Mouse (Mus musculus) T-cell, adult 66 days (primary cell): ENCODE data around the gene Ifi35. TPM values are rescaled to one million over a fixed set of nuclear protein-coding genes. Genes with fewer than 3 reads are reported as not detected.

Experiments
- total RNA-seq, 2 experiments: library from RNA; stranded (reverse); gene quantifications; 3 replicates in 1 of 2; 4 replicates in 1 of 2; pipeline ENCODE4 v1.2.4; 2023

Gene Ifi35
- 10 to 100 TPM; 69.1 to 70.5 TPM for total RNA-seq

DNA sequence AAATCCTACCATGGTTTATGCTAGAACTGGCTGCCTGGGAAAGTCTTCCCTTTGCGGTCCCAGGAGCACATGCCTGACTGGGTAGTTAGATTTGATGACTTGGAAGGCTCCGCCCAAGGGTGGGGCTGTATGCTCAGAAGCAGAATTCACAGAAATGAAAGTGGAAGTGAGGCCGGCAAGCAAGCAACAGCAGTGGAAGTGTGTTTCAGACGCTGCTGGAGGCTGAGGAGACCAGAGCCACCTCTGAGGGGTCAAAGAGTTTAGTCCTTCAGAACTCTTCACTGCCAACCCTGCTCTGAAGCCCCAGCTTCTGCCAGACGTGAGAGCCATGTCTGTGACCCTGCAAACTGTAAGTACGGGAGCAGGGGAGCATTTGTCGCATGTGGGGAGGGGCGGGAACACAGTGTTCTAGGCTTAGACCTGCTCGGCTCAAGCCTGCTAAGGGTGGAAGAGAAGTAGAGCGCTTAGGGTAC is at the start of gene Ifi35:
Gene Ifi35 (plus strand): TSS at position 134 of the 473 bp plus-strand sequence.

DNA sequence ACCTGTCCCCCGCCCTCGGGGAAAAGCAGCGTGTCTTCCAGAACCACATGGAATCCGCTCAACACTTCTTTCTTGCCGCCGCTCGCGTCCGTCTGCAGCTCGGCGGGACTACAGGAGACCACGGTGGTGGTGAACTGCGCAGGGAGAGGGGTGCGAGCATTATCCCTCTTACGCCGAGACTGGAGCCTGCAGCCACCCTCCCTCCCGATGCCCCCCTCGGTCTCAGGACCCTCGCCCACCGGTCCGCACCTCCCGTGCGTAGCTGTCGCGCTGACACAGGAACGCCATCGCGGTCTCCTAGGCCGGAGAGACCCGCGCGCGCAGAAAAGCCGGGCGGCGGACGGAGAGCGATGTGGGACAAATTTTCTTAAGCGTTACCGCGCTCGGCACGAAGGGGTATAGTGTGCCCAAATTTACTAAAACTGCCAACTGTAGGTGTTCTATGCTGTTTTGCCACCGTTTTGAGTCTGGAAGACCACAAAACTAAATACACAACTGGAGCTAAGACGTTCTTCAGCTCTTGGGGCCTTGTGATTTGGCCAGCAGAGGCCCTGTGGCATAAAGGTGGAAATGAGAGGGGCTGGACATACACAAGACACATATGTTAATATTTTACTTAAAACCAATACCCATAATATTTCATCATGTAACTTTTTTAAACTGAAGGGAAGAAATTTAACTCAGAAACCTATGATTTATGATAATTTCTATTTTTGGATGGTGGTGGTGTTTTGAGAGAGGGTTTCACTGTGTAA is 30.9 kb upstream of the Ifi35 start, which contains the start of gene Aarsd1:
Gene Aarsd1 (minus strand): TSS at position 515 of the 755 bp plus-strand sequence.

DNA sequence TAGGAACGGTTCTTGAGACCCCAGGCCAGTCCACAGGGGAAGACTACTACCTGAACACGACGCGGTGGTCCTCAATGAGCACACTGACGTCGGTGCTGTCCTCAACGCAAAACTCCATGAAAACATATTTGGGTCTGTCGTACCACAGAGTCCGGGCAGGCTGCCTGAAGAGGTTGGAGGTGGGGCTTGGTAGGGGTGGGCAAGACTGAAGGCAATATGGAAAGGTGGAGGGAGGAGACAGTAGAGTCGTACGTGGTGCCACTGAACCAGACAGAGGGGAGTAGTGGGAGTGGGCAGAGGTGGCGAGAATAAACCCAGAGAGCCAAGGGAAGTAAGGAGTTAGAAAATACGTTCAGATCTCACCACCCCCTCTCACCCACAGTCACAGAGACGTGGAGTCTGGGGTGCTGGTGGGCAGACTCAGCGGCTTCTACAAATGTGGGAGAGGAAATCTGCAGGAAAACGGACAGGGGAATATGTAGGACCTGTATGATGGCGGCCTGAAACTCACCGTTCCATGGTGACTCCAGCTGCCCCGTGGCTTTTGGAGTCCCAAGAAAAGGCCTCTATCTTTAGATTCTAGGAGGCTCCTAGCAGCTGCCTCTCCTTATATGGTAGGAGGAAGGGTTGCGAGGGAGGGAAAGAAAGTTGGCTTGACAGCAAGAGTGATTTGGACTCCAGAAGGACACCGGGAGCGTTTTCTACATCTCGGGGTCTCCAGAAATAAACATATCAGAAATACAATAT is 23.9 kb upstream of the Ifi35 start, which contains the start of gene Gm27029:
Gene Gm27029 (minus strand): TSS at position 692 of the 747 bp plus-strand sequence.

DNA sequence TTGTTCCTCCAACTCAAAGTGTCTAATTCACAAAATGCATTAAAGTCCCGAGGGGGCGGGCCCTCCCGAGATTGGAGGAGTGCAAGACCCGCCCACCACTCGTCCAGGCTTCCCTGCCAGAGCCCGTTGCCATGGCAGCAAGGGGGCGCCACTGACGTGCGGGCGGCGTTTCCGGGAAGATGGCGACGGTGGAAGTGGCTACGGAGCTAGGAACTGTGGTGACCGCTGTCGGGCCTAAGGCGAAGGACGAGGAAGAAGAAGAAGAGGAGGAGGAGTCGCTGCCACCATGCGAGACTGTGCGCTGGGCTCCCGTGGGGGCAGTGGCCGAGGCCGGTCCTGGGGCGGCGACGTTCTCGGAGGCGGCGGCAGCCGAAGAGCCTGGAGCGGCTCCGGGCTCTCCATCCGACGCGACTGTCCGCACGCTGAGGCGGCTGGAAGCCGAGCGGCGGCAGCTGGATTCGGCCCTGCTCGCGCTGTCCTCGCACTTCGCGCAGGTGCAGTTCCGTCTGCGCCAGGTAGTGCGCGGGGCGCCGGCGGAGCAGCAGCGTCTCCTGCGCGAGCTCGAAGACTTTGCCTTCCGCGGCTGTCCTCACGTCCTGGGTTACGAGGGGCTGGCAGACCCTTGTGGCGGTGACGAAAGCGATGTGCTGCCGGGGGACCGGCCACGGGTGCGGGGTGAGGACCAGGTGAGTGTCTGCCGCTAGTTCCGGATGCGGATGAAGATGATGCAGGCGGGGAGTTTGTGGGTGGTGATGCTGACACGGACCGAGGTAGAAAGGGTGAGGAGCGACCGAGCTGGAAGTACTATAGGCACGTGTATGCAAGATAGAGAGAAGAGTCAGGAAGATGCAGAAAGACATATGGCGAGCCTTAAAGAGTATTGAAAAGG is 23.0 kb upstream of the Ifi35 start, which contains the start of the genes Rundc1 and Ptges3l:
Gene Rundc1 (plus strand): TSS at position 161 of the 889 bp plus-strand sequence.
Gene Ptges3l (minus strand): TSS at position 409 of the 889 bp plus-strand sequence.

DNA sequence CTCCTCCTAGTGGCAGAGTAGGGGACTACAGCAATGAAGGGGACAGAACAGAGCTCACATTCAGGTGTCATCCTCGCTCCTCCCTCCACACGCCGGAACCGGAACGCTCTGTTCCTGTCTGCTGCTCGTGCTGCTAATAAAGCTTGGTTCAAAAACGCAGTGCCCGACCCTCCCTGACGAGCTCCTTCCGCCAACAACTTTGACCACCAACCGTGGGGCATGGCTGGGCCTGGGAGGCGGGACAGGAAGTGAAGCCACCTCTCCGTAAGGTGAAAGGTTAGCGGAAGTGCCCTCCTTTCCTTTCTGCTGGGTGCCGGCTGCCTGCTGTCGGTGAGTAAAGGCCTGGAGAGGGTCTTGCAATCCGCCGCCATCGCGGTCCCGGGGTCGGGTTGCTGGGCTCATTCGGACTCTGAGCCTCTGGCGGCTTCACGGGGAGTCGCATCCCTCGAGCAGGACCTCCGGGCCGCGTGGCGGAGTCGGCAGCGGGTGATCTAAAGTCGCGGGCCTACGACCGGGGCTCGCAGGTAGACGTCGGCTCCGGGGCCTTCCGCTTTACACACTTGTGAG is 6.0 kb upstream of the Ifi35 start, which contains the start of gene Rpl27:
Gene Rpl27 (plus strand): TSS at position 172 of the 567 bp plus-strand sequence.

DNA sequence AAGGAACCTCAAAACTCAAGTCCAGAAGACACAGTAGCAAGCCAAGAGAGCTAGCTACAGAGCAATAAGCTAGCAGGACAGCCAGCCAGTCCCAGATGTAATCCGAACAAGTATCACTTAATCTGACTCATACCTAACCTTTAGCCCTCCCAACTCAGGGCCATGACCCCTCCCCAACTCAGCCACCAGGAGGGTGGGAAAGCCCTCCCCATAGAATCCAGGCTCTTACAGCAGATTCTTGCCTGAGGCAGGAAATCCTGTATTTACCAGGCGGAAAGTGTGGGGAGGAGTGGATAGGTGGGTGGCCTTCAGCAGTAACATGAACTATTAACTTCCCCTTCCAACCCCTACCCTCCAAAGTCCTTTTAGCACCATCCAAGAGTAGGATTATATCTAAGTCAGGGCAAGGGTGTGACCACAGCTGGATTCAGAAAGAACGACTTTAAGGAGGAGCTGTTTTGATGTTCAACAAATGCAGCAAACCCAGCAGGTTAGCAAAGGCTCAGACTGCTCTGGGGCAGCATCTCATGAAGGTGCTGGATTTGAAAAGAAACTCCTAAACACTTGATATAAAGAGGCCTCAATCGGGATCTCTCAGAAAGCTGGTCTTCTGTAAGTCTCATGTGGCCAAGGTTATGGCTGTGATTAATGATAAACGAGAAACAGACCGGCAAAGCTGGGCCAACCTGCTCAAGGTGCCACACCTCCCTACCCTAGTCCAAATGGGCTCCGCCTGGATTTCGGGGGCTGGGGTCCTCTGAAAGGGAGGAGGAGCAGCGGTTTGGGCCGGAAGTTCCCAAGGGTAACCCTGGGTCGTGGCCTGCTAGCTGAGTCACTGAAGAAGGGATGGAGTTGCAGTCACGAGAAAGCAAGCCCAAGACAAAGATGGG is 16.2 kb downstream of the Ifi35 start, which contains the start of gene Rnd2:
Gene Rnd2 (plus strand): TSS at position 789 of the 890 bp plus-strand sequence.

DNA sequence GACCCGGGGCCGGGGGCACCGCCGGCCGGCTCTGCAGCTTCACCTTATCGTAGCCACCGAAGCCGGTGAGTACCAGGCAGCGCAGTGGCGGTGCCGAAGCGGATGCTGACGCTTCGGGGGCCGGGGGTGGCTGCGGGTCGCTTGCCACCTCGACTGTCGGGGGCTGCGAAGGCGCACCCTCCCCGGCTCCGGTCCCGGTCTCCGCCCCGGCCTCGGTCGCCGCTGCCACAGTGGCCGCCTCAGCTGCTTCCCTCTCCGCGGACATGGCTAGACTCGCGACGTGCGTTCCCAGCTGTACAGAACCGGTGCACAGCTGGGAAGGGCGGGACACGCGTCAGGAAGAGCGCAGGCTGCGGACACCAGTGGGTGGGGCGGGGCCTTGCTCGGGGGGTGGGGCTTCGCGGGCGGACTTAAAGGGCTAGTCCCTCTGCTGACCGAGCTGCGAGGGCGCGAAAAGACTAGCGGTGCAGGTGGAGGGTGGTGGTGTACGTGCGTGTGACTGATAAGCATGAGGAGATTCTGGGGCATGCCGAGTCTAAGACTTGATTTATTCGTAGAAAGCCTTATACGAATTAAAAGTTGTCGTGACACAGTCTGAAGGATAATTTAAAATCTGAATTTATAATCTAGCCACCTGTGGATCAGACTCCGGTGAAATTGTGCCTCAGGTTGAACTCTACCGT is 17.8 kb downstream of the Ifi35 start, which contains the start of gene Vat1:
Gene Vat1 (minus strand): TSS at position 362 of the 683 bp plus-strand sequence.

Other genes with a start within 250 kb of the Ifi35 start
- 10 to 100 TPM; 89.4 to 98.1 TPM for gene Ezh1, start 221.9 kb upstream of the Ifi35 start, total RNA-seq
- not detected for gene Ramp2, start 202.4 kb upstream of the Ifi35 start, total RNA-seq
- gene Vps25, start 194.7 kb upstream of the Ifi35 start, total RNA-seq = 10 to 100 TPM; 62.5 to 71.6 TPM
- 1 to 10 TPM; 1.2 to 1.8 TPM for gene Wnk4, start 187.8 kb upstream of the Ifi35 start, total RNA-seq
- not detected for gene Cntd1, start 169.4 kb upstream of the Ifi35 start, total RNA-seq
- 10 to 100 TPM; 38.7 to 39.1 TPM for gene Coa3, start 169.3 kb upstream of the Ifi35 start, total RNA-seq
- gene Becn1, start 146.1 kb upstream of the Ifi35 start, total RNA-seq = 100 to 1,000 TPM; 207 to 215 TPM
- gene Psme3, start 132.2 kb upstream of the Ifi35 start, total RNA-seq = 100 to 1,000 TPM; 126 to 147 TPM
- 10 to 100 TPM; 23.2 to 25.3 TPM for gene Aoc2, start 123.3 kb upstream of the Ifi35 start, total RNA-seq
- gene Aoc3, start 117.8 kb upstream of the Ifi35 start, total RNA-seq = 1 to 10 TPM in 1 of 2 experiments, under 1 TPM in 1; 0.73 to 1.1 TPM
- not detected for gene G6pc, start 80.8 kb upstream of the Ifi35 start, total RNA-seq
- 10 to 100 TPM; 23.3 to 30.8 TPM for gene Aarsd1, start 30.8 kb upstream of the Ifi35 start, total RNA-seq
- gene Gm27029, start 23.6 kb upstream of the Ifi35 start, total RNA-seq = 1 to 10 TPM in 1 of 2 experiments, under 1 TPM in 1; 0.90 to 1.3 TPM
- 10 to 100 TPM; 25.2 to 27.6 TPM for gene Rundc1, start 23.3 kb upstream of the Ifi35 start, total RNA-seq
- gene Ptges3l, start 23.1 kb upstream of the Ifi35 start, total RNA-seq = 1 to 10 TPM; 5.3 to 8.5 TPM
- gene Rpl27, start 6.1 kb upstream of the Ifi35 start, total RNA-seq = 100 to 1,000 TPM; 134 to 149 TPM
- gene Rnd2, start 16.6 kb downstream of the Ifi35 start, total RNA-seq = 1 to 10 TPM in 1 of 2 experiments, under 1 TPM in 1; 0.62 to 1.5 TPM
- gene Vat1, start 17.8 kb downstream of the Ifi35 start, total RNA-seq = 10 to 100 TPM; 11.5 to 13.2 TPM
- gene Brca1, start 103.5 kb downstream of the Ifi35 start, total RNA-seq = 1 to 10 TPM; 1.5 to 4.2 TPM
- gene Nbr1, start 103.7 kb downstream of the Ifi35 start, total RNA-seq = 100 to 1,000 TPM; 128 to 145 TPM
- gene Tmem106a, start 133.8 kb downstream of the Ifi35 start, total RNA-seq = 10 to 100 TPM; 12.6 to 21.2 TPM
- gene Gm11634, start 150.8 kb downstream of the Ifi35 start, total RNA-seq = not detected
- 10 to 100 TPM; 38.6 to 38.9 TPM for gene Rdm1, start 178.8 kb downstream of the Ifi35 start, total RNA-seq
- gene Arl4d, start 217.1 kb downstream of the Ifi35 start, total RNA-seq = 1 to 10 TPM; 6.4 to 7.5 TPM